Mouse (Mus musculus) neural tube, embryonic 10.5 days (tissue): ENCODE results near the gene Tead4.

Source experiments
- DNase-seq: peaks from one replicate; pipeline ENCODE4 v3.0.0-alpha.2; 2017; ENCODE audit warnings: low spot score; ENCODE audit errors: extremely low spot score

Tead4 gene

DNA sequence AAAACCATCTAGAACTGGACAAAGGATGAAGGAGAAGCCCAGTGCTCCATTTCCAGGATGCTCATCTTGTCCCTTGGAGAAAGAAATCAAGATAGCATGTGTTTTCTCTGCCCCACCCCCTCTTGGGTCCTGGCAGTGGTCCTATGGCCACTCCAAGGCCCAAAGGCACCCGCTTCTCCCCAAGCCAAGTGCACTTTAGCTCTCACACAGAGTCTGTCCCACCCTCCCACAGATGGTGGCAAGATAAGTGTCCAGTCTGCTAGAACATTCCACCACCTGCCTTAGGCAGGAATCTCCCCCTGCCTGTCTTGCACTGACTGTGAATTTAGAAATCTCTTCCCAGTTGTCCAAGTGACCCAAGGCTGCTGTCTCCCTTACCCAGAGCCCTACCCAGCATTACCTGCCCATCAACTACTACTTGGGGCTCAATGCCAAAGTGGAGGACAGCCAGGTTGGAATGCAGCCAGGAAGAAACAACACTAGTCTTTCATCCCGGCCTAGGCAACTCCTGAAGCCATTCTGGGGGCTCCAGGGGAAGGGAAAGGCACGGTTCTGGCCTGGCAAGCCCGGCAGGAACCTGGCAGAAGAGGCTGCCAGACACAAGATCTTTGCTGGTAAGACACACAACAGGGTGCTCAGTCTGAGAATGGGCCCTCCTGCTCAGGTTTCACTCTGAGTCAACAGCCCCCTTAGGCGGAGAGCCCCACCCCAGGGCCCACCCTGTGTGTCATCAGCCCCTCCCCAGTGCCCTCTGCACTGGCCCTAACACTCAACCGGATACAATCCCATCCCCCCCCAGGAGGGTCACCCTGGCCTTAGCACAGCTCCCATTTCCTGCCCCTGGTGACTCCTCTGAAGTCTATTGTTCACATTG, 4.5 kb downstream of the Tead4 start:
- no peak for DNase-seq

DNA sequence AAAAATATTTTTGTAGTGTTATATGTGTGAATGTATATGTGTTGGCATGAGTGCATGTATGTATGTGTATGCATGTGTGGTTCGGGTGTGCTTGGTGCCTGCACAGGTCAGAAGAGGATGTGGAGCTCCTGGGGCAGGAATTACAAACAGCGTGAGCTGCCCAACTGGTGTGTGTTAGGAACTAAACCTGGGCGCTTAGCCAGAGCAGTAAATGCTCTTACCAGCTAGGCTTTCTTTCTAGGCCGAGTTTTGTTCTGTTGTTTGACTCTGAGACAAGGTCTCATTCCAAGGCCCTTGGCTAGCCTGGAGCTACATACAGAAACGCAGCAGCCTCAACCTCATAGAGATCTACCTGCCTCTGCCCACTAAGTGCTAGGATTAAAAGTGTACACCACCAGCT, 9.3 kb downstream of the Tead4 start:
- DNase-seq: no peak

GRCm38 (mm10) chr6:128288681-128289080, 11.9 kb downstream of the Tead4 start:
- DNase-seq: no peak

- DNase-seq: peak; percentile 60
These were observed 14.7 kb downstream of the Tead4 start for GRCm38 (mm10) chr6:128285792-128286430.

- no peak for DNase-seq
These were observed 18.5 kb downstream of the Tead4 start for GRCm38 (mm10) chr6:128282126-128282525.

DNA sequence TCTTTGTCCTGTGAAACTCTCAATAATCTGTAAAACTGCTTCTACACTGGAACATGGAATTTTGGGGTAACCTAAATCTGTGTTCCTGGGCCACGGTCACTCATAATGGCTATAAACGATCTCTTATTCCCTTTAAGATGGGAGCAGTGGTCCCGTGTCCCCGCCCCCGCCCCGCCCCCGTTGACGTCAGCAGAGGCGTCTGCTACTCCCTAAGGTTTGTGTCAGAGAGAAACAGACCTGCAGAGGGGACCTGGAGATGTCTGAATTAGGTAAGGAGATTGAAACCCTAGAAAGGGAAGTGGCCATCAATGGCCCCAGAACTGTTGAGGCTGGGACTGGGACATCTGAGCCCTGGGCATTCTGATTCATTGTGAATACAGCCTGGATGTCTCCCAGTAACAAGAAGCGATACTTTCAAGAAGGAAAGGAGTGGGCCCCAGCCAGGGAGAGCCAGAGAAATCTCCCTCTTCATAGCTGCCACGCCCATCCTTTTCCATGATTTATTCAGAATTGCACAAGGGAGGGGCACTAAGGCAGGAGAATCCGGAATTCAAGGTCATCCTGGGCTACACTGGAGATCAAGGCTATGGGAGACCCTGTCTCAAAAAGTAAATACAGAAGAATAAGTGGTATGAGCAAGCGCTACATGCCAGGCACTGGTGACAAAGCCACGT, 20.0 kb downstream of the Tead4 start:
- no peak for DNase-seq

DNA sequence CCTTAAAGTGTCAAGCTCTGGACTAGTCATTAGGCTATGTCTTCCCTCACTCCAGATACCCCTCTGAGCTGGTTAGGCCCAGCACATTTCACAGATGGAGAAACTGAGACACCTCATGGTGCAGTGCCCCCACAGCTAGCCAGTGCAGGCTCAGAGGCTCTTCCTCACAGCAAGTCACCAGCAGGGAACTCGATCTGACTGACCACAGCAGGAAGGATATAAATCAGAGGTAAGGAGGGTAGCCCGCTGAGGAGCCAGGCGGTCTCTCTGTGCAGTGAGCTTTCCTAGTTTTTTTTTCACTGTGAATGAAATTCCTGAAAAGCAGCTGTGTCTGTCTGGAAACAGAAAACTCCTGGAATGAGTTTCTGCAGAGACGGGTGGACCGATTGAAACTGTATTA, 21.0 kb downstream of the Tead4 start:
- DNase-seq: peak; percentile 48

DNA sequence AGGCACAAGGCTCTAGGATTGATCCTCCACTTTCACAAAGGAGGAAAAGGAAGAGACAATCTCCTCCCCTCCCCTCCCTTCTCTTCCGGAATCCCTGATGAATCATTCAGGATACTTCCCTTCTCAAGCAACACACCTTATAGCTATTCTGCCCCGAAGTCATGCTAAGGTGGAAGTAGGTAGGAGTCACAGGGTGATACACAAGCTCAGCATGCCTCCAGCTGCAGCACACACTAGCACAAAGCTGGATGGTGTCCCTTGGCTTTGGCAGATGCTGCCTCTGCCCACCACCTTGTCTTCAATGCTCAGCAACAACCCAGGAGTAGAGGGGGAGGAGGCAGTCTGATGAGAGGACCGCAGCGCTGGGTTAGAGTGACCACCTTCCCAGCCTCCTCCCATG, 21.5 kb downstream of the Tead4 start:
- no peak for DNase-seq

- DNase-seq: no peak
These were observed 23.2 kb downstream of the Tead4 start for GRCm38 (mm10) chr6:128277132-128278085.

GRCm38 (mm10) chr6:128276349-128276748, 24.3 kb downstream of the Tead4 start:
- DNase-seq: no peak

GRCm38 (mm10) chr6:128275506-128276064, 25.0 kb downstream of the Tead4 start:
- no peak for DNase-seq

DNA sequence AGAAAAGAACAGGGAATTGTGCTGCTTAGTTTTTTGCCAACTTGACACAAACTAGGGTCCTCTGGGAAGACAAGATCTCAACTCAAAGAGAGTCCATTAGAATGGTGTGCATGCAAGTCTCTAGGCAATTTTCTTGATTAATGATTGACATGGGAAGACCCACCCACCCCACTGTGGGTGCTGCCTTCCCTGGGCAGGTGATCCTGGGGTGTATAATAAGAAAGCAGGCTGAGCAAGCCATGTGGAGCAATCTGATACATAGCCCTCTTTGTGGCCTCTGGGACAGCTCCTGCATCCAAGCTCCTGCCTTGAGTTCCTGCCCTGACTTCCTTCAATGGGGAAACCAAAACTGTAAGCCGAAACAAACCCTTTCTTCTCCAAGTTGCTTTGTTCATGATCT, 27.1 kb downstream of the Tead4 start:
- DNase-seq: no peak

- no peak for DNase-seq
These were observed 27.9 kb downstream of the Tead4 start for GRCm38 (mm10) chr6:128272754-128273153.

GRCm38 (mm10) chr6:128269850-128270249, 30.8 kb downstream of the Tead4 start:
- DNase-seq: no peak

- no peak for DNase-seq
These were observed 35.6 kb downstream of the Tead4 start for GRCm38 (mm10) chr6:128264870-128265526.

DNA sequence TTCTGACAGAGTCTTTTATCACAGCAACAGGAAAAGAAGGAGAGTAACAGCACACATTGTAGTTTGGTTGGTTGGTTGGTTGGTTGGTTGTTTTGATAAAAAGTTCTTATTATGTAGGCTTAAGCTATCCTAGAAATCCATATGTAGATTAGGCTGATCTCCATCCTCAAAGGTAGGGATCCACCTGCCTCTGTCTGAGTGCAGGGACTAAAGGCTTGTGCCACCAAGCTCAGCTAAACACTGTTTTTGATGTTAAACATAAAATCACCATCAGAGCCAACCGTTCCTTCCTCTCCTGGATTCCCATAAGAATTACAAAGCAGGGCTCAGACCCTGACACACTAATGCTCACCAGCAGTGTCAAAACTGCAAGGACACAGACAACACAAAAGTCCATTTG, 39.1 kb downstream of the Tead4 start:
- no peak for DNase-seq

DNA sequence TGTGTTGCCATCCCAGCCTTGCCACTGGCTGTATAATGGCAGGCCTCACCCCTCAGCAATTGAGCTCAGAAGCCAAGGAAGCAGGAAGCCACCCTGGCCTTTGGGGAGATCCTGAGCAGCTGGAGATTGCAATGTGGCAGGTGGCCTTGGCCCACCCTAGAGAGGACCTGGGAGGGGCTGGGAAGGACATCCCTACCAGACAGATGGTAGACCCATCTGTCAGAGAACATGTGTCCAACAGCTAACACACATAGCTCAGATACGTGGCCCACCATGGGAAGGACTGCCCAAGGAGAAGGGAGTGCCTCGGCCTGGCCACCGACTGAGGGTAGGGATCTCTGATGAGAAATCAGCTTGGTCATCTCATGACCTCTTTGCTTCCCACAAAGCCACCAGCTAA, 41.4 kb downstream of the Tead4 start:
- no peak for DNase-seq

- no peak for DNase-seq
These were observed 44.7 kb downstream of the Tead4 start for GRCm38 (mm10) chr6:128255941-128256340.

- no peak for DNase-seq
These were observed 45.3 kb downstream of the Tead4 start for GRCm38 (mm10) chr6:128255292-128255691.

DNA sequence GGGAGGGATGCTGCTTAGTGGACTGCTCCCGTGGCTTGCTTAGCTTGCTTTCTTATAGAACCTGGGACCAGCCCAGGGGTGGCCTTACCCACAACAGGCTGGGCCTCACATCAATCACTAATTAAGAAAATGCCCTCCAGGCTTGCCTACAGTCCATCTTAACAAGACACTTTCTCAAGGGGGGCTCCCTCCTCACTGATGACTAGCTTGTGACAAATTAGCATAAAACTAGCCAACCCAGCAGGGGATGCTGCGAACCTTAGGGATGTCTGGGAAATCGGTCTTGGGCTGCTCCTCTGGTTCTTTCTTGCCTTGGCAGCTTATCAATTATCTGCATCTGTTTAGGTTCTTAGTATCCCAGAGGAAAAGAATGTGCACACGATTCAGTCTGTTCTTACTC, 46.1 kb downstream of the Tead4 start:
- DNase-seq: no peak
